Mouse (Mus musculus): ENCODE results near the gene Olfr525. TPM values are rescaled to one million over a fixed set of nuclear protein-coding genes. Genes with fewer than 3 reads are reported as not detected.

The Olfr525 gene
- total RNA-seq (2022): not detected

- DNase-seq (ENCODE audit: low spot score): no peak
These were observed at the start of gene Olfr525 for GRCm38 (mm10) chr7:140320558-140320957. Gene Olfr525 (plus strand): TSS chr7:140320858.

GRCm38 (mm10) chr7:140295746-140296145, 24.9 kb upstream of the Olfr525 start:
- DNase-seq (ENCODE audit: low spot score): no peak

- DNase-seq (ENCODE audit: low spot score): no peak
These were observed 23.8 kb upstream of the Olfr525 start for GRCm38 (mm10) chr7:140296876-140297275.

GRCm38 (mm10) chr7:140299416-140299815, 21.2 kb upstream of the Olfr525 start:
- no peak for DNase-seq (ENCODE audit: low spot score)

- no peak for DNase-seq (ENCODE audit: low spot score)
These were observed 735 bp upstream of the Olfr525 start for GRCm38 (mm10) chr7:140319861-140320385.

- DNase-seq (ENCODE audit: low spot score): no peak
These were observed 477 bp downstream of the Olfr525 start for GRCm38 (mm10) chr7:140321135-140321534.

- no peak for DNase-seq (ENCODE audit: low spot score)
These were observed 9.2 kb downstream of the Olfr525 start for GRCm38 (mm10) chr7:140329766-140330304.

GRCm38 (mm10) chr7:140333717-140334116, 13.1 kb downstream of the Olfr525 start, which contains the start of gene Olfr527:
Gene Olfr527 (plus strand): TSS chr7:140334017.
- no peak for DNase-seq (ENCODE audit: low spot score)

GRCm38 (mm10) chr7:140361571-140361970, 40.9 kb downstream of the Olfr525 start, which contains the start of gene Olfr60:
Gene Olfr60 (minus strand): TSS chr7:140361671.
- DNase-seq (ENCODE audit: low spot score): no peak

GRCm38 (mm10) chr7:140374300-140374699, 53.6 kb downstream of the Olfr525 start:
- DNase-seq (ENCODE audit: low spot score): no peak

GRCm38 (mm10) chr7:140376231-140376630, 55.6 kb downstream of the Olfr525 start, which contains the start of gene Olfr530:
Gene Olfr530 (minus strand): TSS chr7:140376331.
- DNase-seq (ENCODE audit: low spot score): no peak

- no peak for DNase-seq (ENCODE audit: low spot score)
These were observed 56.3 kb downstream of the Olfr525 start for GRCm38 (mm10) chr7:140376911-140377310.

Other genes starting within 250 kb of the Olfr525 start
- gene Caly, start 238.3 kb upstream of the Olfr525 start, total RNA-seq (2022): under 1 TPM in 3 of 4 experiments, not detected in 1; 0.25 to 0.50 (median 0.30) TPM
- not detected for gene Prap1, start 227.5 kb upstream of the Olfr525 start, total RNA-seq (2022)
- gene Fuom, start 218.4 kb upstream of the Olfr525 start, total RNA-seq (2022): 10 to 100 TPM; 65.8 to 83.2 (median 76.9) TPM
- 1 to 10 TPM; 2.2 to 4.0 (median 2.6) TPM for gene Paox, start 205.1 kb upstream of the Olfr525 start, total RNA-seq (2022)
- 100 to 1,000 TPM; 476 to 541 (median 510) TPM for gene Echs1, start 204.4 kb upstream of the Olfr525 start, total RNA-seq (2022)
- 10 to 100 TPM; 24.2 to 32.4 (median 29.3) TPM for gene Mtg1, start 183.3 kb upstream of the Olfr525 start, total RNA-seq (2022)
- 1 to 10 TPM in 1 of 4 experiments, under 1 TPM in 3; 0.23 to 1.2 (median 0.64) TPM for gene Sprn, start 166.0 kb upstream of the Olfr525 start, total RNA-seq (2022)
- gene Olfr522, start 156.1 kb upstream of the Olfr525 start, total RNA-seq (2022): not detected
- not detected for gene Olfr523, start 147.6 kb upstream of the Olfr525 start, total RNA-seq (2022)
- gene Olfr524, start 114.9 kb upstream of the Olfr525 start, total RNA-seq (2022): not detected
- gene Cd163l1, start 102.6 kb upstream of the Olfr525 start, total RNA-seq (2022): not detected
- not detected for gene 5830411N06Rik, start 73.6 kb upstream of the Olfr525 start, total RNA-seq (2022)
- not detected for gene Olfr527, start 13.2 kb downstream of the Olfr525 start, total RNA-seq (2022)
- gene Olfr60, start 40.8 kb downstream of the Olfr525 start, total RNA-seq (2022): not detected
- gene Olfr530, start 55.5 kb downstream of the Olfr525 start, total RNA-seq (2022): not detected
- gene Olfr531, start 82.1 kb downstream of the Olfr525 start, total RNA-seq (2022): not detected
- not detected for gene Olfr532, start 100.8 kb downstream of the Olfr525 start, total RNA-seq (2022)
- not detected for gene Olfr533, start 142.5 kb downstream of the Olfr525 start, total RNA-seq (2022)
- not detected for gene Olfr535, start 163.4 kb downstream of the Olfr525 start, total RNA-seq (2022)
- not detected for gene Olfr536, start 186.5 kb downstream of the Olfr525 start, total RNA-seq (2022)
- not detected for gene Olfr538, start 247.0 kb downstream of the Olfr525 start, total RNA-seq (2022)